Mouse (Mus musculus): ENCODE measurements around the gene Gpx2. TPM values are rescaled to one million over a fixed set of nuclear protein-coding genes. Genes with fewer than 3 reads are reported as not detected.

The Gpx2 gene
- polyA plus RNA-seq (2012; rRNA removed), result 0.28 and 0.39 TPM in 2 replicates

DNA sequence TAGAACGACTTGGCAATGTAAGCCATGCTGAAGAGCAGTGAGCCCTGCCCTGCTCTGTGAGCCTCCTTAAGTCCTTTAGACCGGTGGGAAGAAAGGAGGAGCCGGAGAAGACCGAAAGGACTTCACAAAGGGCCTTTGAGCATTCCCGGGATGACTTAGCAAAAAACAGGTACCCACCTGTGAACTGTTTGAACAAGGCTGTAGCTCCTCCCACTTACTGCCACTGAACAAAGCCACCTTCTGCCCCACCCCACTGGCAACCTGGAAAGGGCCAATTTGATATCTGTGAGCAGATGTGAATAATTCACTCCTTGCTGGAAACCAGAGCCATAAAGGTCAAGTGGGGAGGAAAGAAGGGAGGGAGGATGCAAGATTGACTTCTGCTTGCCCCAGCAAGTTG is at the start of gene Gpx2:
Gpx2 (minus strand) TSS at position 205 of the 400 bp plus-strand sequence.

DNA sequence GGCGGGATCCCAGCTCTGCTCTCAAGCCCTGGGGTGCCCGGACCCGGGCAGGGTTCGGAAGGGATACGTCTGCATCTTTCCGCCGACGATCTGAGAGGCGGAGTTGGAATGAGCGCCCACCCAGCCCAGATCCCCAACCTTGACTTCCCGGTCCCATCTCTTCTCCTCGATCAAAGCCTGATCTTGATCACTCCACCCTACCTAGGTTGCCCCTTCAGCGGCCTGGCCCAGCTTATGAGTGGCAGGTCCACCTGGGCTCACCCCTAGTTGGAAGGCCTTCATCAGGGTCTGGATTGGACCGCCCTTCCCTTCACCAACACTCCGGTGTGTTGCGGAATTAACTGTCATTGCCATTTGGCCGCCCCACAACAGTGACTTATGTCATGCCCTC is 27.3 kb upstream of the Gpx2 start, which contains the start of gene Rab15:
Rab15 (minus strand) TSS at position 258 of the 391 bp plus-strand sequence.

DNA sequence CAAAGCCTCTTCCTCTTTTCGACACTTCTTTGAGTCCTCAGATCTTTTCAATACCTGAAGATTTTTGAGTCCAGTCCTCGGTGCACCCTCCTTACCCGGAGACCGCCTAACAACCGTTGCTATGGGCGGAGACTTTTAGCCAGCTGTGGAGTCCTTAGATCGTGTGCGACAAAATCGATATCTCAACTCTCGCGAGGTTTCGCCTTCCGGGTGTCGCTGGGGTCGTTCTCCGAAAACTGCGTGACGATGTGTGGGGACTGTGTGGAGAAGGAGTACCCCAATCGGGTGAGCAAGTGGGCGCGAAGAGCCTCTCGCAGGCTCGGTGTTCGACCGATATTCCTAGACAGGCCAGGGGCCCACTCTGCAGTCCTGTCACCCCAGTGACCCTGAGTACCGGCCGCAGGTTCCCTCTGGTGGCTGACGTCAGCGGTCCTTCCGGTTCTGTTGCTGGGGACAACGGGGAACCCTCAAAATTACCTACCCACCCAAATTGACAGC is 30.0 kb downstream of the Gpx2 start, which contains the start of the genes Churc1 and Fntb:
Churc1 (plus strand) TSS at position 185 of the 498 bp plus-strand sequence.
Fntb (plus strand) TSS at position 236 of the 498 bp plus-strand sequence.

Other genes with a start within 250 kb of the Gpx2 start
- gene Sptb, start 85.0 kb downstream of the Gpx2 start, polyA plus RNA-seq (2012; rRNA removed), result 6.7 and 7.0 TPM in 2 replicates
- gene Churc1, start 30.0 kb downstream of the Gpx2 start, polyA plus RNA-seq (2012; rRNA removed), result 66.9 and 74.4 TPM in 2 replicates
- 37.4 and 38.3 TPM in 2 replicates for gene Fntb, start 30.0 kb downstream of the Gpx2 start, polyA plus RNA-seq (2012; rRNA removed)
- gene Rab15, start 27.4 kb upstream of the Gpx2 start, polyA plus RNA-seq (2012; rRNA removed), result 58.2 and 58.7 TPM in 2 replicates
- gene Max, start 166.6 kb upstream of the Gpx2 start, polyA plus RNA-seq (2012; rRNA removed), result 49.4 and 54.0 TPM in 2 replicates

All from central nervous system, embryonic 18 days (tissue).